Mouse (Mus musculus): Measurements from ENCODE around the gene Adgrg2. TPM values are rescaled to one million over a fixed set of nuclear protein-coding genes. Genes with fewer than 3 reads are reported as not detected.

Adgrg2 gene
- polyA plus RNA-seq (2015; fragmentation: Nextera tagmentation; extraction: Ambion mirVana) = 0.20 TPM in 2 replicates

DNA sequence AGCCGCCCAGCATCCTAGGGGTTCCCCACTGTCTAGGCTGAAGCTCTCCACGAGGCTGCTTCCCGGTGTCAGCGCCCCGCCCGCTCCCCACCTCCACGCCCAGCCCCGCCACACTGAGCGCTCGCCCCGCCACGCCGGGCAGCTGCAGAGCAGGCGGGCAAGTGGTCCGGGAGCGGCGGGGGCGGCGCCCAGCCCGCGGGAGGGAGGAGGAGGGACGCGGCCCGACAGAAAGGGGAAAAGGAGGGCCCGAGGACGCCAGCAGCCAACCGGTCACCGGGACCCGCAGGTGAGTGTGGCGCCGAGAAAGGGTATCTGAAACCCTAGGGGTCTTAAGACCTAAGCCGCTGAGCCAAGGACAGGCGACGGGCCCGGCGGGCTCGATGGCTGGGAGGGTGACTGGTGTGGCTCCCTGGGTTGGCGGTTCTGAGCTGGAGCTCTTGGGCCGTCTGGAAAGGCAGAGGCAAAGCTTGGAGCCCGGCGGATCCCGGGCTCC lies at the start of gene Adgrg2:
Adgrg2 (plus strand) TSS at position 227 of the 493 bp plus-strand sequence.
- Histone ChIP-seq H3K9me3 (replicated peaks) (no peaks in the 10 kb centered on the region), H3K27me3 (peaks cover 24% of the 10 kb centered on the region), H3K9ac (no peak within 1 kb of the TSS), H3K4me3 (replicated peaks) (peak within 1 kb of the TSS; percentile 45), H3K27ac (no peak within 1 kb of the TSS), H3K4me1 (replicated peaks) (0 out of 2 replicates have a peak, but pooled peaks cover 3% of the 10 kb centered on the region), H3K36me3 (no peaks in the 10 kb centered on the region), H3K4me2 (peak within 1 kb of the TSS; percentile 64)
- no peak for DNase-seq
- ATAC-seq (ENCODE audit: low read depth) = peak; percentile 73; the same call in 1 of the 2 replicates
- 7% methylated on average over 37 of the region's 42 CpGs for WGBS (ENCODE audit: insufficient replicate concordance)

DNA sequence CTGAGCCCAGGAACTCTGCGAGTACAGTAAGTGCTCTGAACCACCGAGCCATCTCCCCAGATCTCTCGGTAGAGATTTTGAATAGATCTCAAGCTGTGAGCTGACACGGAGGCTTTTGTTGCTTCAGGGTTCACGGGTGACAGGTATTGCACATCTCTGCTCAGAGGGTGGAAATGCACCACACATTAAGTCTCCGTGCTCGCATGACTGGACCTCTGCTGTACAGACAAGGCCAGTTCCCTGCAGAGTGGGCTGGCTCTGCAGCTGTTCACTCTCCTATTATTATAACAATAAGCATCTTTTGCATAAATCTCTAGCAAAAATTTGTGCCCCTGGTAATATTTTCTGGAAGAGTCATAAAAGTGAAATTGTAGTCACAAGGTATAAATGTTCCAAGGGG lies 39.5 kb upstream of the Adgrg2 start:
- no peak overlapping the region for H3K4me3 ChIP-seq (replicated peaks)
- no peaks in the 10 kb centered on the region for H3K36me3 ChIP-seq
- H3K4me2 ChIP-seq = no peak overlapping the region
- WGBS (ENCODE audit: insufficient replicate concordance) = 63% methylated on average over 7 of the region's 7 CpGs
- ATAC-seq (ENCODE audit: low read depth) = no peak
- no peak overlapping the region for H3K27ac ChIP-seq
- no peaks in the 10 kb centered on the region for H3K4me1 ChIP-seq (replicated peaks)
- no peaks in the 10 kb centered on the region for H3K27me3 ChIP-seq
- H3K9ac ChIP-seq = no peak overlapping the region
- H3K9me3 ChIP-seq (replicated peaks) = no peaks in the 10 kb centered on the region
- no peak for DNase-seq

DNA sequence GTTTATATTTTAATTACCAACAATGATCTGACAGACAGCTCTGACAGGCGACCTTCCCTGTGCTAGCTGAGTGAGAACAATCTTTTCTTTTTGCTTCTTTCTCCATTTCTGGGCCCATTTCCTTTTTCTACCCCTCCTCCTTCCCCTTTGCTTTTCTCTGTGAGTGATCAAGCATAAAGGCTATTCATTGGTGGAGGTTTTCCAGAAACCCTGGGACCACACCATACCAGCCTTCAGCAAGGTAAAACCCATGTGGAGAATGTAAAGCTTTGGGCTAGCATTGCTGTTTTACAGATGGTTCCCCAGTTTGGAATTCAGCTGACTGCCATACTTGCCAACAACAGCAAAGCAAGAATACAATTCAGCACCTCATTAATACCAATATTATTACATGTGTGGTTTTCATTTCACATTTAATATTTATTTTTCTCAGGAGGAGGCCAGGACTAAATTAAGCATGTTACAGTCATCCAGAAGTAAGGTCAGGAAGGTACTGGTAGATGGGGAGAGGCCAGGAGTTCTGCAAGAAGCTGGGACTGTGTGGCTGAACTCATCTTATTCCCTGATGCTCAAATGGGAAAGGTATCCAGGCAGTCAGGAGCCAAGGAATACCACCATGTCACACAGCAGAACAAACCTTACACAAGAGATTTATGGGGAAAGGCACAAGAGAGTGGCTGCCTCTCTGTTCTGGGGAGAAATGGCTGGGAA lies 38.4 kb upstream of the Adgrg2 start:
- WGBS (ENCODE audit: insufficient replicate concordance) = 25% methylated on average over 1 of the region's 1 CpGs
- H3K27ac ChIP-seq = no peak overlapping the region
- no peak overlapping the region for H3K4me3 ChIP-seq (replicated peaks)
- H3K36me3 ChIP-seq = no peaks in the 10 kb centered on the region
- no peaks in the 10 kb centered on the region for H3K9me3 ChIP-seq (replicated peaks)
- no peaks in the 10 kb centered on the region for H3K4me1 ChIP-seq (replicated peaks)
- H3K9ac ChIP-seq = no peak overlapping the region
- ATAC-seq (ENCODE audit: low read depth) (no peak), DNase-seq (no peak)
- no peak overlapping the region for H3K4me2 ChIP-seq
- H3K27me3 ChIP-seq = no peaks in the 10 kb centered on the region; the same call in 1 of the 2 replicates

GRCm38 (mm10) chrX:160384748-160385501 lies 5.6 kb upstream of the Adgrg2 start:
- Histone ChIP-seq H3K27me3 (peaks cover 3% of the 10 kb centered on the region; the same call in 1 of the 2 replicates), H3K36me3 (no peaks in the 10 kb centered on the region), H3K4me2 (no peak overlapping the region), H3K27ac (no peak overlapping the region), H3K9me3 (replicated peaks) (no peaks in the 10 kb centered on the region), H3K4me3 (replicated peaks) (no peak overlapping the region), H3K9ac (no peak overlapping the region), H3K4me1 (replicated peaks) (no peaks in the 10 kb centered on the region)
- 45% methylated on average over 6 of the region's 6 CpGs for WGBS (ENCODE audit: insufficient replicate concordance)
- peak; percentile 92 for ATAC-seq (ENCODE audit: low read depth)
- peak; percentile 10 for DNase-seq

DNA sequence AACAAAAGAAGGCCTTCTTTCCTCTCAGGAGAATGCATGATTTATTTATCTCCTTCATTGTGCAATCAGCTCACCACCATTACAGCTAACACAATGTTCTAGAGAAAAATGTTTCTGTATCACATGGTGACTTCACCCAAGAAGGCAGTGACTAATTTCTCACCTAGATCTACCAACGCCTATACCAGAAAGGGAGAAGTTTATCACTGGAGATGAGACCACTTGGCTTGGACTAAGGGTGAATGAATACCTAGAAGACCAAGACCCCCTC lies 5.1 kb upstream of the Adgrg2 start:
- Histone ChIP-seq H3K4me1 (replicated peaks) (no peaks in the 10 kb centered on the region), H3K9me3 (replicated peaks) (no peaks in the 10 kb centered on the region), H3K9ac (no peak overlapping the region), H3K27me3 (peaks cover 8% of the 10 kb centered on the region), H3K36me3 (no peaks in the 10 kb centered on the region), H3K27ac (no peak overlapping the region), H3K4me2 (no peak overlapping the region), H3K4me3 (replicated peaks) (no peak overlapping the region)
- 40% methylated on average over 1 of the region's 1 CpGs for WGBS (ENCODE audit: insufficient replicate concordance)
- no peak for ATAC-seq (ENCODE audit: low read depth)
- DNase-seq = no peak

GRCm38 (mm10) chrX:160412930-160413453 lies 22.5 kb downstream of the Adgrg2 start:
- no peaks in the 10 kb centered on the region for H3K9me3 ChIP-seq (replicated peaks)
- 59% methylated on average over 4 of the region's 4 CpGs for WGBS (ENCODE audit: insufficient replicate concordance)
- ATAC-seq (ENCODE audit: low read depth) (peak; percentile 60), DNase-seq (no peak)
- no peaks in the 10 kb centered on the region for H3K4me1 ChIP-seq (replicated peaks)
- H3K27ac ChIP-seq = no peak overlapping the region
- H3K4me2 ChIP-seq = no peak overlapping the region
- H3K27me3 ChIP-seq = no peaks in the 10 kb centered on the region
- no peak overlapping the region for H3K4me3 ChIP-seq (replicated peaks)
- no peak overlapping the region for H3K9ac ChIP-seq
- H3K36me3 ChIP-seq = no peaks in the 10 kb centered on the region

DNA sequence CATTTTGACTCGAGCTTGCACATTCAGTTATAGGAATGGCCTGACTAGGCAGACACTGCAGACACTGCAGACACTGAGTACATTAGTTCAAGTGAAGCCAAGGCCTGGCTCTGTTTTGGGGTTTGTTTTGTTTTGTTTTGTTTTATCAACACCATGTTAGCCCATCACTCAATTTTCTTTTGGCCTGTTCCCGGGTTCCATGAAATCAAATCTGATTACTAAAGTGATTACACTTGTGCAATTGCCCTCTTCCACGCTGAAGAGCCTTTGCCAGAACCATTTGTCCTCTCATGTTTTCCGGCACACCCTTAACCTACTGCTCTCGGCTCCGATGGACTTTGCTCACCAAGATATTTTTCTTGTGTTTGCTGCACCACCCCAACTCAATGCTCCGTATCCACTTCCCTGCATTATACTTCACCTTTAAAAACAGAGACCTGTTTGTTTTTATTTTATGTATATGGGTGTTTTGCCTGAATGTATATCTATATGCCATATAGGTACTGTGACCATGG lies 23.4 kb downstream of the Adgrg2 start:
- no peaks in the 10 kb centered on the region for H3K36me3 ChIP-seq
- no peaks in the 10 kb centered on the region for H3K9me3 ChIP-seq (replicated peaks)
- no peaks in the 10 kb centered on the region for H3K27me3 ChIP-seq
- H3K27ac ChIP-seq = no peak overlapping the region
- H3K4me3 ChIP-seq (replicated peaks) = no peak overlapping the region
- WGBS (ENCODE audit: insufficient replicate concordance) = 66% methylated on average over 7 of the region's 7 CpGs
- H3K4me1 ChIP-seq (replicated peaks) = no peaks in the 10 kb centered on the region
- DNase-seq (no peak), ATAC-seq (ENCODE audit: low read depth) (no peak)
- no peak overlapping the region for H3K4me2 ChIP-seq
- no peak overlapping the region for H3K9ac ChIP-seq

- Histone ChIP-seq H3K27me3 (no peaks in the 10 kb centered on the region), H3K4me2 (no peak overlapping the region), H3K9me3 (replicated peaks) (no peaks in the 10 kb centered on the region), H3K4me3 (replicated peaks) (no peak overlapping the region), H3K9ac (no peak overlapping the region), H3K27ac (no peak overlapping the region), H3K36me3 (no peaks in the 10 kb centered on the region), H3K4me1 (replicated peaks) (no peaks in the 10 kb centered on the region)
- WGBS (ENCODE audit: insufficient replicate concordance) = 67% methylated on average over 7 of the region's 7 CpGs
- DNase-seq (no peak), ATAC-seq (ENCODE audit: low read depth) (no peak)
These were observed 27.9 kb downstream of the Adgrg2 start for GRCm38 (mm10) chrX:160418397-160418796.

DNA sequence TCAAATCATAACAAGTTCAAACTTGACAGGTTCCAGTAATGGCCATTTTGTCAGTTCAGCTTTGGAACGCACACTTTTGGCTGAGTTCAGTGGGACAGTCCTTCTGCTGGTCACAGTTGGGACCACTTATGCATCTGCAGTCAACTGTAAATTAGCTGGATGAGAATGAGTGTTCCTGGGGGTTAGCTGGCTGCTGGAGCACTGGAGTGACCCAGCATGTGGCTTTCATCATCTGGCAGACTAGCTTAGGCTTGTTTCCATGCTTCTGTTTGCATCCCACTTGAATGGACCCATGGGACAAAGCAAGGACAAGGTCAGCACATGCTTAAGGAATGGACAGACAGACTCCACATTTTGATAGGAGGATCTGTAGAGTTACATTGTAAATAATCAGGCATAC lies 33.2 kb downstream of the Adgrg2 start:
- Histone ChIP-seq H3K4me2 (no peak overlapping the region), H3K9ac (no peak overlapping the region), H3K27me3 (no peaks in the 10 kb centered on the region), H3K27ac (no peak overlapping the region), H3K36me3 (no peaks in the 10 kb centered on the region), H3K9me3 (replicated peaks) (no peaks in the 10 kb centered on the region), H3K4me3 (replicated peaks) (no peak overlapping the region), H3K4me1 (replicated peaks) (no peaks in the 10 kb centered on the region)
- DNase-seq (no peak), ATAC-seq (ENCODE audit: low read depth) (no peak)
- 77% methylated on average over 1 of the region's 1 CpGs for WGBS (ENCODE audit: insufficient replicate concordance)

DNA sequence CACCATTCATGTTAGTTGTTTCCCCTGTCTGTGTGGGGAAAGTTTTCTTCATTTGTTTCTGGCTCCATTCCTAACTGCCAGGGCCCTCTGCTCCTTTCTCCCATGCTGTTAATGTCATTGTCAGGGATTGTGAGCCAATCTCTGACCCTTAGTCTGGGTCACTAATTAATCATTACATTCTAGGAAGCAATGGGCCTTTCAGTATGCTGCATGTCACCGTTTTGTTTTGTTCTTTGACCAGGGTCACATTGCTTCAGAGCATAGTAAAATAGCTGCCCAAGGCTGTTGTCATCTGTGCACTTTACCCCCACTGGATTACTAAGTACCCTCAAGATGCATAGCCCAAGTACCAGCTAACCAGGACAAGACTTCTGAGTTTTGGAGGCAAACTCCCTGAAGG lies 36.0 kb downstream of the Adgrg2 start:
- Histone ChIP-seq H3K36me3 (no peaks in the 10 kb centered on the region), H3K9me3 (replicated peaks) (no peaks in the 10 kb centered on the region), H3K4me2 (no peak overlapping the region), H3K4me3 (replicated peaks) (no peak overlapping the region), H3K27me3 (no peaks in the 10 kb centered on the region), H3K4me1 (replicated peaks) (no peaks in the 10 kb centered on the region), H3K27ac (no peak overlapping the region), H3K9ac (no peak overlapping the region)
- WGBS (ENCODE audit: insufficient replicate concordance) = 31% methylated on average over 1 of the region's 1 CpGs
- DNase-seq = no peak
- 0 out of 2 replicates have a peak, but pooled peaks have one; percentile 43 for ATAC-seq (ENCODE audit: low read depth)

- Histone ChIP-seq H3K9ac (no peak overlapping the region), H3K4me1 (replicated peaks) (no peaks in the 10 kb centered on the region), H3K27me3 (no peaks in the 10 kb centered on the region), H3K4me3 (replicated peaks) (no peak overlapping the region), H3K4me2 (no peak overlapping the region), H3K9me3 (replicated peaks) (no peaks in the 10 kb centered on the region), H3K36me3 (no peaks in the 10 kb centered on the region), H3K27ac (no peak overlapping the region)
- DNase-seq = no peak
- 50% methylated on average over 1 of the region's 1 CpGs for WGBS (ENCODE audit: insufficient replicate concordance)
- ATAC-seq (ENCODE audit: low read depth) = no peak
These were observed 36.4 kb downstream of the Adgrg2 start for GRCm38 (mm10) chrX:160426930-160427329.
